Mouse (Mus musculus) midbrain, embryonic 11.5 days (tissue): ENCODE data around the gene Spata32. TPM values are rescaled to one million over a fixed set of nuclear protein-coding genes. Genes with fewer than 3 reads are reported as not detected.

Experiments
- ATAC-seq: fragments of 200-750 bp; cut with Nextera tagmentation; 2 replicates; pipeline ENCODE4 v1.8.0; 2017; ENCODE audit warnings: moderate TSS enrichment, moderate library complexity; ENCODE audit not compliant: low FRiP score
- DNase-seq: peaks from one replicate; pipeline ENCODE4 v3.0.0; 2015; ENCODE audit warnings: low spot score; ENCODE audit errors: missing footprints
- H3K27ac ChIP-seq: fragments of 300-500 bp; sonication (generic); 2 replicates; pipeline ENCODE4 v1.5.1; 2014; ENCODE audit warnings: low read depth, low read length
- H3K27me3 ChIP-seq: fragments of 300-500 bp; sonication (generic); 2 replicates; pipeline ENCODE4 v1.6.1; 2014; ENCODE audit warnings: mild to moderate bottlenecking, low read length, moderate library complexity, mixed read lengths; ENCODE audit not compliant: control insufficient read depth, insufficient read depth
- H3K36me3 ChIP-seq: fragments of 300-500 bp; sonication (generic); 2 replicates; pipeline ENCODE4 v1.6.1; 2014; ENCODE audit warnings: mild to moderate bottlenecking, low read length, moderate library complexity, mixed read lengths; ENCODE audit not compliant: control insufficient read depth, insufficient read depth
- H3K4me1 ChIP-seq: fragments of 300-500 bp; sonication (generic); 2 replicates; pipeline ENCODE4 v1.6.1; 2014; ENCODE audit warnings: low read length; ENCODE audit not compliant: control insufficient read depth, insufficient read depth
- H3K4me2 ChIP-seq: fragments of 300-500 bp; sonication (generic); 2 replicates; pipeline ENCODE4 v1.6.1; 2014; ENCODE audit warnings: mild to moderate bottlenecking, moderate library complexity
- H3K4me3 ChIP-seq: fragments of 300-500 bp; sonication (generic); 2 replicates; pipeline ENCODE4 v1.5.1; 2014; ENCODE audit warnings: low read depth, low read length
- H3K9ac ChIP-seq: fragments of 300-500 bp; sonication (generic); 2 replicates; pipeline ENCODE4 v1.6.1; 2014; ENCODE audit warnings: low read length
- H3K9me3 ChIP-seq: fragments of 300-500 bp; sonication (generic); 2 replicates; pipeline ENCODE4 v1.6.1; 2016; ENCODE audit warnings: low read length; ENCODE audit not compliant: control insufficient read depth
- WGBS: fragments of 180-500 bp; shearing (Covaris S2); extraction: QIAGEN DNeasy Blood & Tissue Kit; methylation state at CpG from one replicate; pipeline ENCODE4 v1.1.7; 2014; 5-methylcytosine and 5-hydroxymethylcytosine counted together
- polyA plus RNA-seq: library from polyadenylated mRNA; unstranded; fragments of >200 nt; fragmentation: Nextera tagmentation; extraction: Ambion mirVana; gene quantifications from 2 replicates; pipeline ENCODE4 v1.2.1, GENCODE M21; 2014

Spata32 gene
- 0.15 TPM in 1 of 2 replicates, not detected in the other for polyA plus RNA-seq

- Histone ChIP-seq H3K4me1 (peaks cover 7% of the 10 kb centered on the region), H3K27ac (no peak within 1 kb of the TSS), H3K9ac (peak within 1 kb of the TSS; percentile 66), H3K4me3 (peak within 1 kb of the TSS; percentile 42), H3K27me3 (no peaks in the 10 kb centered on the region), H3K9me3 (no peaks in the 10 kb centered on the region), H3K36me3 (peaks cover 10% of the 10 kb centered on the region; the same call in 1 of the 2 replicates), H3K4me2 (peak within 1 kb of the TSS; percentile 70)
- peak; percentile 82 for ATAC-seq
- WGBS, result under 1% methylated on average over 45 of the region's 45 CpGs
- DNase-seq, result peak; percentile 92
Observed at GRCm38 (mm10) chr11:103217790-103218516, at the start of gene Spata32. Gene Spata32, minus strand, starts transcription at chr11:103218432.

GRCm38 (mm10) chr11:103267346-103268219 lies 49.4 kb upstream of the Spata32 start, which contains the start of gene Map3k14:
Gene Map3k14, minus strand, starts transcription at chr11:103267472.
- peak within 1 kb of the TSS; percentile 70 for H3K4me2 ChIP-seq
- H3K27me3 ChIP-seq, result no peaks in the 10 kb centered on the region
- peak within 1 kb of the TSS; percentile 68 for H3K4me3 ChIP-seq
- H3K27ac ChIP-seq, result peak within 1 kb of the TSS; percentile 87
- H3K9me3 ChIP-seq, result no peaks in the 10 kb centered on the region
- 1% methylated on average over 54 of the region's 55 CpGs for WGBS
- DNase-seq, result peak; percentile 100
- H3K36me3 ChIP-seq, result no peaks in the 10 kb centered on the region
- peak within 1 kb of the TSS; percentile 84 for H3K9ac ChIP-seq
- H3K4me1 ChIP-seq, result peaks cover 45% of the 10 kb centered on the region
- ATAC-seq, result peak; percentile 98

GRCm38 (mm10) chr11:103266729-103267345 lies 48.6 kb upstream of the Spata32 start:
- Histone ChIP-seq H3K4me3 (peak overlapping the region; percentile 68), H3K27ac (peak overlapping the region; percentile 76), H3K4me1 (peaks cover 45% of the 10 kb centered on the region), H3K36me3 (no peaks in the 10 kb centered on the region), H3K4me2 (peak overlapping the region; percentile 70), H3K9me3 (no peaks in the 10 kb centered on the region), H3K27me3 (no peaks in the 10 kb centered on the region), H3K9ac (peak overlapping the region; percentile 84)
- WGBS, result 2% methylated on average over 42 of the region's 42 CpGs
- DNase-seq (no peak), ATAC-seq (no peak; the same call in 1 of the 2 replicates)

- no peak for ATAC-seq
- H3K27ac ChIP-seq, result no peak overlapping the region
- no peaks in the 10 kb centered on the region for H3K36me3 ChIP-seq
- DNase-seq, result no peak
- H3K27me3 ChIP-seq, result no peaks in the 10 kb centered on the region
- H3K9me3 ChIP-seq, result no peaks in the 10 kb centered on the region
- peak overlapping the region; percentile 70 for H3K4me2 ChIP-seq
- no peak overlapping the region; the same call in 1 of the 2 replicates for H3K9ac ChIP-seq
- H3K4me1 ChIP-seq, result peaks cover 45% of the 10 kb centered on the region
- H3K4me3 ChIP-seq, result peak overlapping the region; percentile 68; the same call in 1 of the 2 replicates
- 64% methylated on average over 2 of the region's 2 CpGs for WGBS
Observed at GRCm38 (mm10) chr11:103265856-103266255, 47.6 kb upstream of the Spata32 start.

GRCm38 (mm10) chr11:103265211-103265610 lies 47.0 kb upstream of the Spata32 start:
- DNase-seq (no peak), ATAC-seq (no peak)
- H3K4me1 ChIP-seq, result peaks cover 45% of the 10 kb centered on the region
- WGBS, result 29% methylated on average over 7 of the region's 7 CpGs
- H3K4me2 ChIP-seq, result peak overlapping the region; percentile 23
- H3K9me3 ChIP-seq, result no peaks in the 10 kb centered on the region
- no peak overlapping the region for H3K27ac ChIP-seq
- H3K4me3 ChIP-seq, result no peak overlapping the region
- no peaks in the 10 kb centered on the region for H3K27me3 ChIP-seq
- no peaks in the 10 kb centered on the region for H3K36me3 ChIP-seq
- peak overlapping the region; percentile 34; the same call in 1 of the 2 replicates for H3K9ac ChIP-seq

GRCm38 (mm10) chr11:103264427-103265005 lies 46.3 kb upstream of the Spata32 start:
- H3K4me3 ChIP-seq, result no peak overlapping the region
- no peaks in the 10 kb centered on the region for H3K27me3 ChIP-seq
- H3K9ac ChIP-seq, result peak overlapping the region; percentile 44
- H3K4me2 ChIP-seq, result peak overlapping the region; percentile 23
- peaks cover 45% of the 10 kb centered on the region for H3K4me1 ChIP-seq
- peak overlapping the region; percentile 45; the same call in 1 of the 2 replicates for H3K27ac ChIP-seq
- no peaks in the 10 kb centered on the region for H3K36me3 ChIP-seq
- ATAC-seq (no peak), DNase-seq (no peak)
- WGBS, result 63% methylated on average over 20 of the region's 20 CpGs
- H3K9me3 ChIP-seq, result no peaks in the 10 kb centered on the region

GRCm38 (mm10) chr11:103263551-103263950 lies 45.3 kb upstream of the Spata32 start:
- Histone ChIP-seq H3K4me1 (peaks cover 45% of the 10 kb centered on the region), H3K9me3 (no peaks in the 10 kb centered on the region), H3K36me3 (no peaks in the 10 kb centered on the region), H3K9ac (peak overlapping the region; percentile 41; the same call in 1 of the 2 replicates), H3K27me3 (no peaks in the 10 kb centered on the region), H3K4me2 (peak overlapping the region; percentile 21; the same call in 1 of the 2 replicates), H3K4me3 (no peak overlapping the region), H3K27ac (peak overlapping the region; percentile 71)
- ATAC-seq (no peak), DNase-seq (peak; percentile 89)
- 34% methylated on average over 10 of the region's 10 CpGs for WGBS
